Mouse (Mus musculus) hindbrain, embryonic 11.5 days (tissue): ENCODE measurements around the gene Gm5089. TPM values are rescaled to one million over a fixed set of nuclear protein-coding genes. Genes with fewer than 3 reads are reported as not detected.

ENCODE experiments used
- ATAC-seq: fragments of 200-750 bp; cut with Nextera tagmentation; 2 replicates; pipeline ENCODE4 v1.8.0; 2017; ENCODE audit warnings: mild to moderate bottlenecking, moderate TSS enrichment, moderate library complexity; ENCODE audit not compliant: low FRiP score
- DNase-seq: peaks from one replicate; pipeline ENCODE4 v3.0.0-alpha.2; 2015; ENCODE audit warnings: low spot score
- H3K27ac ChIP-seq: fragments of 300-500 bp; sonication (generic); 2 replicates; pipeline ENCODE4 v1.5.1; 2014; ENCODE audit warnings: mild to moderate bottlenecking, low read depth, low read length
- H3K27me3 ChIP-seq: fragments of 300-500 bp; sonication (generic); 2 replicates; pipeline ENCODE4 v1.6.1; 2014; ENCODE audit warnings: mild to moderate bottlenecking, low read length, moderate library complexity, mixed read lengths; ENCODE audit not compliant: control insufficient read depth, insufficient read depth
- H3K36me3 ChIP-seq: fragments of 300-500 bp; sonication (generic); 2 replicates; pipeline ENCODE4 v1.6.1; 2014; ENCODE audit warnings: mild to moderate bottlenecking, low read length, moderate library complexity, mixed read lengths; ENCODE audit not compliant: control insufficient read depth, insufficient read depth
- H3K4me1 ChIP-seq: fragments of 300-500 bp; sonication (generic); replicated peaks from 2 replicates; pipeline ENCODE4 v1.6.1; 2014; ENCODE audit warnings: low read length, mixed read lengths; ENCODE audit not compliant: control insufficient read depth, insufficient read depth
- H3K4me2 ChIP-seq: fragments of 300-500 bp; sonication (generic); replicated peaks from 2 replicates; pipeline ENCODE4 v1.6.1; 2014; ENCODE audit warnings: mild to moderate bottlenecking, low read depth, low read length
- H3K4me3 ChIP-seq: fragments of 300-500 bp; sonication (generic); 2 replicates; pipeline ENCODE4 v1.5.1; 2014; ENCODE audit warnings: low read depth, low read length
- H3K9ac ChIP-seq: fragments of 300-500 bp; sonication (generic); 2 replicates; pipeline ENCODE4 v1.6.1; 2014; ENCODE audit warnings: low read depth, low read length
- H3K9me3 ChIP-seq: fragments of 300-500 bp; sonication (generic); 2 replicates; pipeline ENCODE4 v1.6.1; 2016; ENCODE audit warnings: low read length; ENCODE audit not compliant: control insufficient read depth
- WGBS: fragments of 180-500 bp; shearing (Covaris S2); extraction: QIAGEN DNeasy Blood & Tissue Kit; methylation state at CpG from one replicate; pipeline ENCODE4 v1.1.7; 2014; 5-methylcytosine and 5-hydroxymethylcytosine counted together
- polyA plus RNA-seq: library from polyadenylated mRNA; unstranded; fragments of >200 nt; fragmentation: Nextera tagmentation; extraction: Ambion mirVana; gene quantifications from 2 replicates; pipeline ENCODE4 v1.2.1, GENCODE M21; 2014

Gm5089 gene
- polyA plus RNA-seq, 1 experiment from 2014 or later = 1.6 TPM

- Histone ChIP-seq H3K9ac (no peak overlapping the region), H3K4me1 (peaks cover 4% of the 10 kb centered on the region; the same call in 1 of the 2 replicates), H3K4me2 (no peak overlapping the region), H3K9me3 (no peaks in the 10 kb centered on the region), H3K27ac (peak overlapping the region; percentile 33; the same call in 1 of the 2 replicates), H3K27me3 (no peaks in the 10 kb centered on the region), H3K4me3 (no peak overlapping the region), H3K36me3 (no peaks in the 10 kb centered on the region)
- WGBS = 62% methylated on average over 3 of the region's 3 CpGs
- ATAC-seq (peak; percentile 65), DNase-seq (no peak)
Measured at GRCm38 (mm10) chr14:122427654-122428053, 23.3 kb downstream of the Gm5089 start.

GRCm38 (mm10) chr14:122427204-122427560, 23.7 kb downstream of the Gm5089 start:
- Histone ChIP-seq H3K4me2 (no peak overlapping the region), H3K9ac (no peak overlapping the region), H3K36me3 (no peaks in the 10 kb centered on the region), H3K27ac (peak overlapping the region; percentile 33), H3K9me3 (no peaks in the 10 kb centered on the region), H3K4me1 (peaks cover 4% of the 10 kb centered on the region; the same call in 1 of the 2 replicates), H3K4me3 (no peak overlapping the region), H3K27me3 (no peaks in the 10 kb centered on the region)
- peak; percentile 47 for DNase-seq
- ATAC-seq = peak; percentile 78
- 30% methylated on average over 8 of the region's 8 CpGs for WGBS

- ATAC-seq (no peak; the same call in none of the 2 replicates), DNase-seq (no peak)
- Histone ChIP-seq H3K36me3 (no peaks in the 10 kb centered on the region), H3K4me1 (peaks cover 4% of the 10 kb centered on the region; the same call in 1 of the 2 replicates), H3K4me3 (no peak overlapping the region), H3K9me3 (no peaks in the 10 kb centered on the region), H3K9ac (no peak overlapping the region), H3K27me3 (no peaks in the 10 kb centered on the region), H3K27ac (peak overlapping the region; percentile 17; the same call in 1 of the 2 replicates), H3K4me2 (no peak overlapping the region)
- 43% methylated on average over 10 of the region's 10 CpGs for WGBS
Measured at GRCm38 (mm10) chr14:122426529-122427203, 24.2 kb downstream of the Gm5089 start.

GRCm38 (mm10) chr14:122424441-122424840, 26.5 kb downstream of the Gm5089 start:
- H3K9ac ChIP-seq = no peak overlapping the region
- H3K9me3 ChIP-seq = no peaks in the 10 kb centered on the region
- WGBS = 90% methylated on average over 3 of the region's 3 CpGs
- ATAC-seq (no peak), DNase-seq (no peak)
- peaks cover 4% of the 10 kb centered on the region; the same call in 1 of the 2 replicates for H3K4me1 ChIP-seq
- H3K27me3 ChIP-seq = no peaks in the 10 kb centered on the region
- H3K36me3 ChIP-seq = no peaks in the 10 kb centered on the region
- H3K4me2 ChIP-seq = no peak overlapping the region
- no peak overlapping the region for H3K27ac ChIP-seq
- H3K4me3 ChIP-seq = no peak overlapping the region

- Histone ChIP-seq H3K27ac (peak overlapping the region; percentile 44), H3K4me3 (no peak overlapping the region), H3K4me2 (no peak overlapping the region), H3K36me3 (no peaks in the 10 kb centered on the region), H3K27me3 (no peaks in the 10 kb centered on the region), H3K4me1 (peaks cover 5% of the 10 kb centered on the region; the same call in 1 of the 2 replicates), H3K9me3 (no peaks in the 10 kb centered on the region), H3K9ac (no peak overlapping the region)
- WGBS = 15% methylated on average over 4 of the region's 4 CpGs
- DNase-seq (no peak), ATAC-seq (peak; percentile 63)
Measured at GRCm38 (mm10) chr14:122416166-122416771, 34.6 kb downstream of the Gm5089 start.

GRCm38 (mm10) chr14:122414786-122415185, 36.1 kb downstream of the Gm5089 start:
- H3K4me1 ChIP-seq = peaks cover 5% of the 10 kb centered on the region; the same call in 1 of the 2 replicates
- no peaks in the 10 kb centered on the region for H3K9me3 ChIP-seq
- H3K4me2 ChIP-seq = no peak overlapping the region
- DNase-seq = no peak
- H3K27me3 ChIP-seq = no peaks in the 10 kb centered on the region
- 97% methylated on average over 2 of the region's 2 CpGs for WGBS
- no peak overlapping the region for H3K9ac ChIP-seq
- H3K4me3 ChIP-seq = no peak overlapping the region
- H3K36me3 ChIP-seq = no peaks in the 10 kb centered on the region
- H3K27ac ChIP-seq = no peak overlapping the region
- no peak for ATAC-seq

- no peak overlapping the region for H3K27ac ChIP-seq
- H3K4me1 ChIP-seq = peaks cover 5% of the 10 kb centered on the region; the same call in 1 of the 2 replicates
- 69% methylated on average over 2 of the region's 2 CpGs for WGBS
Measured at GRCm38 (mm10) chr14:122413542-122413928, 37.4 kb downstream of the Gm5089 start.

GRCm38 (mm10) chr14:122412841-122413541, 37.9 kb downstream of the Gm5089 start:
- DNase-seq (no peak), ATAC-seq (no peak)
- no peak overlapping the region for H3K9ac ChIP-seq
- 61% methylated on average over 2 of the region's 2 CpGs for WGBS
- no peak overlapping the region for H3K4me3 ChIP-seq
- no peak overlapping the region for H3K27ac ChIP-seq
- no peak overlapping the region for H3K4me2 ChIP-seq
- no peaks in the 10 kb centered on the region for H3K9me3 ChIP-seq
- no peaks in the 10 kb centered on the region for H3K36me3 ChIP-seq
- peaks cover 3% of the 10 kb centered on the region; the same call in 1 of the 2 replicates for H3K27me3 ChIP-seq
- H3K4me1 ChIP-seq = peaks cover 5% of the 10 kb centered on the region; the same call in 1 of the 2 replicates

More at GRCm38 (mm10) chr14:122413542-122413928, 37.4 kb downstream of the Gm5089 start:
- Histone ChIP-seq H3K4me2 (no peak overlapping the region), H3K9ac (no peak overlapping the region), H3K4me3 (no peak overlapping the region), H3K9me3 (no peaks in the 10 kb centered on the region), H3K27me3 (peaks cover 3% of the 10 kb centered on the region; the same call in 1 of the 2 replicates), H3K36me3 (no peaks in the 10 kb centered on the region)
- ATAC-seq = no peak
- no peak for DNase-seq
